Mouse (Mus musculus): Measurements from ENCODE around the gene Pcare.
"Not testable (repeated sequence)": the region's sequence is repeated elsewhere in the genome, so short reads cannot be mapped to it uniquely, and the experiment has no call there.

- TF ChIP-seq PAX5 (IDR thresholded peaks at IDR 0.05; ENCODE audit: low read length); CTCF (conservative IDR thresholded peaks at IDR 0.05 in 1 of 2, IDR thresholded peaks at IDR 0.05 in 1 of 2; ENCODE audit: low read depth in 2 of 2, low read length in 2 of 2); POLR2A (IDR thresholded peaks at IDR 0.05; ENCODE audit: low read depth, low read length); CHD1 (IDR thresholded peaks at IDR 0.05; ENCODE audit: low read depth, low read length); EP300 (IDR thresholded peaks at IDR 0.05; ENCODE audit: low read length); MXI1 (IDR thresholded peaks at IDR 0.05; ENCODE audit: low read depth, low read length); KAT2A (IDR thresholded peaks at IDR 0.05; ENCODE audit: insufficient replicate concordance, low read length); ZMIZ1 (IDR thresholded peaks at IDR 0.05; ENCODE audit: low read depth, low read length); MAFK (IDR thresholded peaks at IDR 0.05; ENCODE audit: insufficient replicate concordance, low read length); BHLHE40 (IDR thresholded peaks at IDR 0.05; ENCODE audit: low read depth, low read length): not testable (repeated sequence)
Observed at GRCm38 (mm10) chr17:71768173-71768572, 15.5 kb upstream of the Pcare start, which contains the start of gene Clip4.

Data from CH12.LX (cell line).